Mouse (Mus musculus) embryonic facial prominence, embryonic 11.5 days (tissue): ENCODE measurements at regions not wholly inside any gene's neighbourhood (a gene's known extent, or its start where the extent isn't known, plus 50 kb on each side); places are given as distances from the start of the nearest gene placed in this dataset.

ENCODE experiments used
- ATAC-seq: fragments of 200-750 bp; cut with Nextera tagmentation; replicated peaks from 2 replicates; pipeline ENCODE4 v1.8.0; 2017; ENCODE audit warnings: low read depth; ENCODE audit not compliant: insufficient number of reproducible peaks, low FRiP score, low TSS enrichment
- DNase-seq: peaks from one replicate; pipeline ENCODE4 v3.0.0-alpha.2; 2015; ENCODE audit warnings: low spot score
- H3K27ac ChIP-seq: fragments of 300-500 bp; sonication (generic); replicated peaks from 2 replicates; pipeline ENCODE4 v1.5.1; 2014; ENCODE audit warnings: mild to moderate bottlenecking, low read depth, low read length, control low read depth
- H3K27me3 ChIP-seq: fragments of 300-500 bp; sonication (generic); 2 replicates; pipeline ENCODE4 v1.6.1; 2014; ENCODE audit warnings: mild to moderate bottlenecking, low read length, moderate library complexity, mixed read lengths; ENCODE audit not compliant: control insufficient read depth, insufficient read depth
- H3K36me3 ChIP-seq: fragments of 300-500 bp; sonication (generic); replicated peaks from 2 replicates; pipeline ENCODE4 v1.6.1; 2014; ENCODE audit warnings: low read depth, mild to moderate bottlenecking, low read length, moderate library complexity, mixed read lengths; ENCODE audit not compliant: control insufficient read depth, insufficient read depth
- H3K4me1 ChIP-seq: fragments of 300-500 bp; sonication (generic); 2 replicates; pipeline ENCODE4 v1.6.1; 2014; ENCODE audit warnings: low read length, mixed read lengths; ENCODE audit not compliant: control insufficient read depth, insufficient read depth
- H3K4me2 ChIP-seq: fragments of 300-500 bp; sonication (generic); 2 replicates; pipeline ENCODE4 v1.6.1; 2014; ENCODE audit warnings: low read depth, mild to moderate bottlenecking, control low read depth, low read length, moderate library complexity
- H3K4me3 ChIP-seq: fragments of 300-500 bp; sonication (generic); 2 replicates; pipeline ENCODE4 v1.5.1; 2014; ENCODE audit warnings: low read depth, low read length, control low read depth
- H3K9ac ChIP-seq: fragments of 300-500 bp; sonication (generic); replicated peaks from 2 replicates; pipeline ENCODE4 v1.6.1; 2014; ENCODE audit warnings: mild to moderate bottlenecking, control low read depth, low read length
- H3K9me3 ChIP-seq: fragments of 300-500 bp; sonication (generic); replicated peaks from 2 replicates; pipeline ENCODE4 v1.6.1; 2016; ENCODE audit warnings: mild to moderate bottlenecking, low read length, inconsistent platforms, mixed read lengths; ENCODE audit not compliant: control insufficient read depth
- WGBS: fragments of 180-500 bp; shearing (Covaris S2); extraction: QIAGEN DNeasy Blood & Tissue Kit; methylation state at CpG from one replicate; pipeline ENCODE4 v1.1.7; 2014; 5-methylcytosine and 5-hydroxymethylcytosine counted together

DNA sequence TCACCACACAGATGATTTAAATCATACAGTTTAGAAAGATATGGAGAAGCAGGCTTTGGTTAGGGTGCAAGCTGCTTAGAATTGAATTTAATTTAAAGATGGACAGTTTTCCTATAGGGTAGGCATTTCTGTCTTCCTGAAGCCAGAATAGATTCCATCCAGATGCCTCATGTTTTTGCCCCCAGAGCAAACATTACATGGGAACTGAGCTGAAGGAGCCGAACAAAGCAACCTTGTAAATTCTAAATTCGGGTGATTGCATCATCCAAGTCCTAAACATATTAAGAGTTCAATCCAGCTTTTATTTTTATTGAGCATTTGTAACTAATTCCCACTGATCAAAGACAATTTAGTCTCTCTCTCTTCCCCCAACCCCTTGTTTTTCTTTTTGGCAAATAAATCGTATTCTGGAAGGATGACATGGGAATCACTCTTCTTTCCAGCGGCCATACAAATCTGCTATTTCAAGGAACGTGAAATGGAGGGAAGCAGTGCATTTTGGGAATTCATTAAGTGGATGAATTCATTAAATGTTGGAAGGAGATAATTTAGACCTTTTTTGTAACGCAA, 884.1 kb downstream of the Slc4a3 start:
- H3K27me3 ChIP-seq = no peaks in the 10 kb centered on the region
- no peak for ATAC-seq
- H3K9ac ChIP-seq = no peak overlapping the region
- H3K4me3 ChIP-seq = no peak overlapping the region
- H3K9me3 ChIP-seq = no peaks in the 10 kb centered on the region
- no peak overlapping the region for H3K4me2 ChIP-seq
- H3K27ac ChIP-seq = no peak overlapping the region
- 71% methylated on average over 6 of the region's 6 CpGs for WGBS
- DNase-seq = peak; percentile 62
- no peaks in the 10 kb centered on the region for H3K4me1 ChIP-seq
- no peaks in the 10 kb centered on the region for H3K36me3 ChIP-seq

DNA sequence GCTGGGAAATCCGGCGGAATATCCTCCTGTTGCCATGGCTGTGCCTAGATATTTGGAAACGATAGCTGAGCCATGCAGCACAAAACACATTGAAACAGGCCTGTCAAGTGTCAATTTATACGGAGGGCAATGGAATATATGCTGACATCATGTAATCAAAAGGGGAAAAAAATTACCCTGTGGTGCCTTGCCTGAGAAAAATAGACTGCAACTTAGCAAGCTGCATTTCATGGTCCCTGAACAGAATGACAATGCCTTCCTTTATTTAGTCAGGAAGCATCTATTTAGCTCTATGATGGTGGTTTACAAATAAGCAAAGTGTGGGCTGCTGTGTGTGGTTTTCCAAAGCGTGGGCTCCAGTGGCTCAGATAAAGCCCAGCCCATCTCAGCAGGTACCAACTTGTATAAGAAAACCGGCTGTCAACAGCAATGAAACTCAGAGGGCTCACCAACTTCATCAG, 887.4 kb downstream of the Slc4a3 start:
- DNase-seq (no peak), ATAC-seq (no peak)
- Histone ChIP-seq H3K36me3 (no peaks in the 10 kb centered on the region), H3K4me1 (no peaks in the 10 kb centered on the region), H3K27me3 (no peaks in the 10 kb centered on the region), H3K9me3 (no peaks in the 10 kb centered on the region), H3K4me2 (no peak overlapping the region), H3K27ac (no peak overlapping the region), H3K9ac (no peak overlapping the region), H3K4me3 (no peak overlapping the region)
- WGBS = 36% methylated on average over 6 of the region's 6 CpGs

DNA sequence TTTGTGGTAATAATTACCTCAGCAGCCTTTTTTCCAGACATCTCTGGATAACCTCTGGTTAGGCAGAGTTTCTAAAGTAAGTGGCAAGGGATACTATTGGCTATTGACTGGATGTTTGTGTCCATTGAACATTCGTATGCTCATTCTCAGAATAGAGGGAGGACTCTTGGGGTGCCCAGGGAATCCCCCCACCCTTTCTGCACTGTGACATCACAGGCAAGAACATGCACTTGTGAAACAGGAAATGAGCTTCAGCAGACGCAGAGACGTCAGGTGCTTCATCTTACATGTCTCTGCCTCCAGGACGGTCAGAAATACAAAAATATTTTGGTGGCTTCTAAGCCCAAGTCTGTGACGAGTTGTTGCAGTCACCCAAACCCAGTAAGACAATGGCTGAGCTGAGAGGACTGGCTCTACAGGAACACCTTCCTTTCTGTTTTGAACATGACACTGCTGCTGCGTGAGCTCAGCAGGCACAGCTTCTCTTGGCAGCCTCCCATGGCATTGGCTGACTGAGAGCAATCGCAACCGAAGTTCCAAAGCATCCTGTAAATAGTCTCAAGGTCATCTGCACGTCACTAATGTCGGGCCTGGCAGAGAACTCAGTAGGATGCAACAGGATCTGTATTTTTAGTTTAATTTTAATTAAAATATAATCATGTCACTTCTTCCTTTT, 904.6 kb downstream of the Slc4a3 start:
- Histone ChIP-seq H3K27me3 (no peaks in the 10 kb centered on the region), H3K27ac (no peak overlapping the region), H3K9me3 (no peaks in the 10 kb centered on the region), H3K36me3 (no peaks in the 10 kb centered on the region), H3K4me2 (no peak overlapping the region), H3K4me3 (no peak overlapping the region), H3K9ac (no peak overlapping the region), H3K4me1 (no peaks in the 10 kb centered on the region)
- no peak for DNase-seq
- no peak for ATAC-seq
- 73% methylated on average over 10 of the region's 10 CpGs for WGBS

DNA sequence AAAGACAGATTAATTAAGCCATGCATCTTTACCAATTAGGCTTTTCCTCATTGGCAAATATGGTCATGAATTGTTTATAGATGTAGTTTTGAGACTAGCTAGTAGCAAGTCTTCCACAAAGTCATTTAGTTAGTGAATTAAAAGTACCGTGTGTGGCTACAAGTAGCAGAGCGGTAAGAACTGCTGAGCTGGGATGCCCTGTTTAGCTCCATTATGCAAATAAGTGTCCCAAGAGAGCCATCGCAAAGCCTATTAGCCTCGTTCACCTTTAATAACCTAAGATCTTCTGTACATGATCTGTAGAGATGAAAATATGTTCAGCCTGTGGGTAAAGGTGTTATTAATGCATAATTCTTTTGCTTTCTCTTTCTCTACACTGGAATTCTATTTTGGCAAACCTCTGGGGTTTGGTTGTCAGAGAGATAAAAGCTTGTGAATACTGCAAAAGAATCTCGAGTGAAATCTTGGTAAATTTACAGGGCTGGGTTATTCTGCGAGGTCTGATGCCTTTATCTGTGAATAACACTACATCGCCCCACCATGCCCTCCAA, 907.2 kb downstream of the Slc4a3 start:
- ATAC-seq (no peak), DNase-seq (no peak)
- H3K4me2 ChIP-seq = no peak overlapping the region
- no peaks in the 10 kb centered on the region for H3K36me3 ChIP-seq
- H3K9ac ChIP-seq = no peak overlapping the region
- H3K9me3 ChIP-seq = no peaks in the 10 kb centered on the region
- no peak overlapping the region for H3K4me3 ChIP-seq
- 84% methylated on average over 7 of the region's 7 CpGs for WGBS
- no peaks in the 10 kb centered on the region for H3K27me3 ChIP-seq
- H3K4me1 ChIP-seq = no peaks in the 10 kb centered on the region
- H3K27ac ChIP-seq = no peak overlapping the region

DNA sequence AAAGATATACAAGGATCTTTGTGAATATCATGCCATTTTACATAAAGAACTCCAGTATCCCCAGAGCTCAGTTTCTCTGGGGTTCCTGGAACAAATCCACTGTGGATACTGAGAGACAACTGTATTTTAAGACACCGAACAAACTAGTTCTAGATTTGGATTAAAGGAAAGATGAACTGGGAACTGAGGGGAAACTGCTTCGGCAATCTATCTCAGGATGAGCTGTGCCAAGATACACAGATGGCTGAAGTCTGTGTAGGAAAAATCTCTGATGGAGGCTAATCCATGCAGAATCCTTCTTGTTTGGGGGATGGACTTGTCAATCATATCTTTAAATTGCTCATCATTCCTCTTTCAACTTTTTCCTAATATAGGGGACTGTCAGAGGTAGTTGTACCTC, 920.5 kb downstream of the Slc4a3 start:
- no peaks in the 10 kb centered on the region for H3K9me3 ChIP-seq
- H3K4me1 ChIP-seq = no peaks in the 10 kb centered on the region
- DNase-seq (no peak), ATAC-seq (no peak)
- H3K4me2 ChIP-seq = no peak overlapping the region
- H3K36me3 ChIP-seq = no peaks in the 10 kb centered on the region
- no peaks in the 10 kb centered on the region for H3K27me3 ChIP-seq
- no peak overlapping the region for H3K4me3 ChIP-seq
- no peak overlapping the region for H3K9ac ChIP-seq
- no peak overlapping the region for H3K27ac ChIP-seq
- WGBS = 97% methylated on average over 2 of the region's 2 CpGs

DNA sequence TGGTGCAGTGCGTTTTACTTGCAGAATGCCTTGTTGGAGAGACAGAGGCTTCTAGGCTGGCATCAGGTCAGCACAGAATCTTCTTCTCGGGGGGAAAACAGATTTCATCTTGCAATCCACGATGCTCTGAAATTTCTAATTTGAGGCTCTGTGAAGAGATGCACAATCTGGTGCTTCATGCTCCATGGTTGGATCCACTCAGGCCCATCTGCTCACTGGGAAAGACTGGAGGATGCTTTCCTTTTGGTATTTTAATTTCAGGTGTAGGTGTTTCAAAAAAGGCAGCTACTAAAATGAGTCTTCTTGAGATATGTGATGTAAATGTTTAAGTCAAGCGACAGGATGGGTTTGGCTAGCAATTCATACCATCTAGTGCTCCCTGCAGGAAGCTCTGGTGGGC, 938.1 kb downstream of the Slc4a3 start:
- no peak overlapping the region for H3K27ac ChIP-seq
- no peaks in the 10 kb centered on the region for H3K36me3 ChIP-seq
- no peaks in the 10 kb centered on the region for H3K4me1 ChIP-seq

DNA sequence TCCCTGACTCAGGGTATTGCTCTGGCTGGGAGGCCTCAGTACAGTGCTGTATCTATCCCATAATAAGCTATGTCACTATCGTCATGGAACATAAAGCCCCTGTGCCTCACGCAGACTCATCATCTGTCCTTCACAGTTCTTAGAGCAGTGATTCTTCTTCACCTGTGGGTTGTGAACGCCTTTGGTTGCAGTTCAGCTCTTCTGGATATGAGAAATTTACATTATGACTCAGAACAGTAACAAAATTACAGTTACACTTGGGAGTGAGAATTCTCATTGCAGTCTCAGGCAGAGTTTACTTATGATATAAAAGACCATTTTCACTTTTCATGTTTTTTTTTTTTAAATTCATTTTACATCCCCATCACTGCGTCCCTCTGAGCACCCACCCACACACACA, 941.4 kb downstream of the Slc4a3 start:
- 91% methylated on average over 4 of the region's 4 CpGs for WGBS
- Histone ChIP-seq H3K4me1 (no peaks in the 10 kb centered on the region), H3K9me3 (no peaks in the 10 kb centered on the region), H3K9ac (no peak overlapping the region), H3K27me3 (no peaks in the 10 kb centered on the region), H3K4me2 (no peak overlapping the region), H3K4me3 (no peak overlapping the region), H3K27ac (no peak overlapping the region), H3K36me3 (no peaks in the 10 kb centered on the region)
- DNase-seq (no peak), ATAC-seq (no peak)

More for the DNA sequence above, 938.1 kb downstream of the Slc4a3 start:
- no peak for ATAC-seq
- 80% methylated on average over 4 of the region's 4 CpGs for whole genome bisulfite sequencing
- Histone ChIP-seq H3K9me3 (no peaks in the 10 kb centered on the region), H3K27me3 (no peaks in the 10 kb centered on the region), H3K9ac (no peak overlapping the region), H3K4me2 (no peak overlapping the region), H3K4me3 (no peak overlapping the region)
- no peak for DNase-seq

DNA sequence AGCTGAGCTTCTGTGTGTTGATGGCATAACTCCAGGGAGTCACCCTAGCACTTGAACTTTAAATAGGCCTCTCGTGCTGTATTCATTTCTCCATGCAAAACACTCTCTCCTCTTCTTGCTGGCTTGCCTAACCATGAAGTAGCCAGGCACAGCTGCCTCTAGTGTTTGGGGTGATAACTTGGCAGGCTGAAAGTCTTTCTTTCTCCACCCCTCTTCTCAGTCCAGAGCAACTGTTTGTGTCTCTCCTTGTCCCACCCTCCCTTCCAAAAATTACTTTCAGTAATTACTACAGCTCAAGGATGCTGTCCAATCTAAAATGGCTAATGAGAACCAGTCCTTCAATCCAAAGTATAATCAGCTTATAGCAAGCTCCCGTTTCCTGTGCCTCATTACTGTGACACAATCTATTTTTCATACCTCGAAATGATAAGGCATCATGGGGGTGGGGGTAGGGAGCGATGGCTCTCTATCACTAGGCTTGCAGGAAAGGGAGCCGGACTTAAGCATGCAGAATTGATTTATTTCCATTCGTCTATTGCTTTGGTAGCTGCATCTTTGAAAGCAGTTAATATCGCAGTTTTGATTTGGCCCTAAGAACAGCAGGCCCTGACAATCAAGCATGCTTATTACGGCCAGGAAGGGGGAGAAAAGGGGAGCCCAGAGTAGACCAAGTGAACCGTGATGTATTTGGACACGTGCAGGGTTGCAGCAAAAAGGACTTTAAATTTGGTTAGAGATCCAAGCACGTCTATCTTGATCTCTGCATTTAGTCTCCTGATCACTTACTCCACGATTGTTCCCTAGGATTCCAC, 943.8 kb downstream of the Slc4a3 start:
- Histone ChIP-seq H3K4me3 (no peak overlapping the region), H3K4me2 (no peak overlapping the region), H3K27ac (no peak overlapping the region), H3K36me3 (no peaks in the 10 kb centered on the region), H3K4me1 (no peaks in the 10 kb centered on the region), H3K27me3 (no peaks in the 10 kb centered on the region), H3K9me3 (no peaks in the 10 kb centered on the region), H3K9ac (no peak overlapping the region)
- ATAC-seq (peak; percentile 34; the same call in 1 of the 2 replicates), DNase-seq (peak; percentile 62)
- 38% methylated on average over 12 of the region's 12 CpGs for WGBS
